Mouse (Mus musculus) erythroblast, embryonic 14.5 days (primary cell): ENCODE measurements around the gene Eid2.

ENCODE experiments used
- GATA1 ChIP-seq: IDR thresholded peaks from 2 replicates; pipeline ENCODE4 v1.6.1; 2012; ENCODE audit warnings: low read length, inconsistent platforms, mixed read lengths
- TAL1 ChIP-seq: IDR thresholded peaks from 3 replicates; pipeline ENCODE4 v1.6.1; 2012; ENCODE audit warnings: low read length, inconsistent platforms, mixed read lengths

DNA sequence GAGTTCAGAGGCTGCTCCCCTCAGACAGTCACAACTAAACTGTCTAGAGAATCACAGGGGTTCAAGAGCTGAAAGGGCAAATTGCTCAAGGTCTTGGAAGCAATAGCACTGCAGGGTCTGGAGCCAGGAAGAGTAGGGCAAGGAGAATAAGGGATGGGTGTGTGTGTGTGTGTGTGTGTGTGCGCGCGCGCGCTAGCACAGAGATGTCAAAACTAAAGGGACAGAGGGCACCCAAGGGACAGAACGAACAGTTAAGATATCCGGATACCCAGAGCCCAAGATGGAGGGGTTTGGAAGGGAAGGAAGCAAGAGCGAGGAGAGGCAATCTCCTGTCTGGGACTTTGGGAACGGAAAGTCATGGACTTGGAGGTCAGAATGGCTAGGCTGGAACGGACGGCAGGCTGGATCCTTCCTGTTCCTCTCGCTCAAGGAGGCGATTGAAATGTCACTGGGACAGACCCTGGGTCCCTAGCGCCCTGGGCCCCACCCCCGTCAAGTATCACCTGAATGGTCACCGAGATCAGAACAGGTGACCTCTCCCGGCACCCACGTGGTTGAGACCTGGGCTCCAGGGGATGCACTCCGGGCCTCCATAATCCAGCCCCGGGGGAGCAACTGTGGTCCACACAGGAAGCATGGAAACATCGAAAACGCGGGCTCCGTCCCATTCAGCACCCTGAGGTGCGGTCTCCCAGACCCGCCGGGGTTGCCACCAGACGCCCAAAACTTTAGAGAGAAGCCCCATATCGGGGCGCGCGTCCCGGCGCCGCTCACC lies 43.7 kb downstream of the Eid2 start:
- TF ChIP-seq TAL1 (no peak), GATA1 (no peak)
